Mouse (Mus musculus) cerebellum, adult 2 months (tissue): ENCODE data around the gene Ints3. TPM values are rescaled to one million over a fixed set of nuclear protein-coding genes. Genes with fewer than 3 reads are reported as not detected.

Experiments used
- DNase-seq, 2 experiments: peaks; one replicate each; pipeline ENCODE4 v3.0.0; 2021
- H3K27ac ChIP-seq: fragments of 200-500 bp; 2 replicates; pipeline ENCODE4 v1.5.1; 2012; ENCODE audit warnings: low read length, control low read depth, inconsistent platforms; ENCODE audit not compliant: insufficient read depth
- H3K27me3 ChIP-seq: fragments of 200-500 bp; 2 replicates; pipeline ENCODE4 v1.6.1; 2012; ENCODE audit warnings: inconsistent platforms, mild to moderate bottlenecking, low read length, moderate library complexity; ENCODE audit not compliant: control insufficient read depth, insufficient read depth
- H3K4me1 ChIP-seq: fragments of 200-500 bp; 2 replicates; pipeline ENCODE4 v1.6.1; 2011; ENCODE audit warnings: low read length; ENCODE audit not compliant: control insufficient read depth, insufficient read depth
- H3K4me3 ChIP-seq: fragments of 200-500 bp; replicated peaks from 2 replicates; pipeline ENCODE3; 2011; ENCODE audit warnings: mild to moderate bottlenecking, low read depth, low read length, control low read depth; ENCODE audit not compliant: insufficient read depth
- CTCF ChIP-seq: fragments of 200-500 bp; IDR thresholded peaks from 2 replicates; pipeline ENCODE4 v1.5.1; 2011; ENCODE audit warnings: low read depth, mild to moderate bottlenecking, control low read depth, low read length, moderate library complexity, borderline replicate concordance; ENCODE audit not compliant: insufficient read depth
- POLR2A ChIP-seq: fragments of 200-500 bp; IDR thresholded peaks from 2 replicates; pipeline ENCODE4 v1.6.1; 2011; ENCODE audit warnings: low read length, control low read depth, borderline replicate concordance; ENCODE audit not compliant: insufficient read depth
- WGBS: fragments of 180-500 bp; shearing (Covaris S2); methylation state at CpG from one replicate; pipeline ENCODE4 v1.1.7; 2018; 5-methylcytosine and 5-hydroxymethylcytosine counted together
- polyA plus RNA-seq: library from polyadenylated mRNA; depleted of rRNA; stranded (reverse); fragments of >200 nt; gene quantifications from 2 replicates; pipeline ENCODE4 v1.2.3, GENCODE M21; 2012

The Ints3 gene
- polyA plus RNA-seq, 1 experiment: 48.5 TPM

- Histone ChIP-seq H3K4me3 (no peak overlapping the region), H3K4me1 (no peaks in the 10 kb centered on the region), H3K27me3 (no peaks in the 10 kb centered on the region), H3K27ac (no peak overlapping the region)
- DNase-seq: no peak
- WGBS: 83% methylated on average over 2 of the region's 2 CpGs
- TF ChIP-seq POLR2A (no peak), CTCF (no peak)
Observed at GRCm38 (mm10) chr3:90440756-90441155, 7.3 kb upstream of the Ints3 start.

GRCm38 (mm10) chr3:90437131-90437530, 3.7 kb upstream of the Ints3 start:
- Histone ChIP-seq H3K27ac (no peak overlapping the region), H3K4me1 (no peaks in the 10 kb centered on the region), H3K27me3 (no peaks in the 10 kb centered on the region), H3K4me3 (no peak overlapping the region)
- DNase-seq: no peak
- TF ChIP-seq POLR2A (no peak), CTCF (no peak)
- 80% methylated on average over 4 of the region's 4 CpGs for WGBS

GRCm38 (mm10) chr3:90434073-90434730, 780 bp upstream of the Ints3 start:
- DNase-seq: peak in 1 of 2 experiments; percentile 37
- Histone ChIP-seq H3K4me3 (peak overlapping the region; percentile 91), H3K27me3 (no peaks in the 10 kb centered on the region), H3K27ac (peak overlapping the region; percentile 37; the same call in 1 of the 2 replicates), H3K4me1 (peaks cover 6% of the 10 kb centered on the region; the same call in 1 of the 2 replicates)
- no peak for TF ChIP-seq POLR2A
- no peak for TF ChIP-seq CTCF
- 48% methylated on average over 11 of the region's 11 CpGs for WGBS

- no peak for DNase-seq
- Histone ChIP-seq H3K27me3 (no peaks in the 10 kb centered on the region), H3K27ac (peak overlapping the region; percentile 93), H3K4me3 (peak overlapping the region; percentile 91), H3K4me1 (peaks cover 6% of the 10 kb centered on the region; the same call in 1 of the 2 replicates)
- TF ChIP-seq CTCF: no peak
- TF ChIP-seq POLR2A: no peak
- WGBS: 1% methylated on average over 12 of the region's 12 CpGs
Observed at GRCm38 (mm10) chr3:90432811-90433219, 607 bp downstream of the Ints3 start.

- H3K27ac ChIP-seq: no peak overlapping the region
- TF ChIP-seq CTCF (no peak), POLR2A (no peak)
- H3K27me3 ChIP-seq: no peaks in the 10 kb centered on the region
- H3K4me1 ChIP-seq: peaks cover 6% of the 10 kb centered on the region; the same call in 1 of the 2 replicates
- WGBS: 11% methylated on average over 2 of the region's 2 CpGs
- DNase-seq: no peak
- H3K4me3 ChIP-seq: peak overlapping the region; percentile 91
Observed at GRCm38 (mm10) chr3:90432348-90432747, 1.1 kb downstream of the Ints3 start.

GRCm38 (mm10) chr3:90429576-90429975, 3.8 kb downstream of the Ints3 start:
- WGBS: 77% methylated on average over 3 of the region's 3 CpGs
- no peak for TF ChIP-seq CTCF
- no peak for TF ChIP-seq POLR2A
- Histone ChIP-seq H3K27me3 (no peaks in the 10 kb centered on the region), H3K4me3 (no peak overlapping the region), H3K4me1 (peaks cover 6% of the 10 kb centered on the region; the same call in 1 of the 2 replicates), H3K27ac (no peak overlapping the region)
- no peak for DNase-seq

GRCm38 (mm10) chr3:90428186-90428585, 5.2 kb downstream of the Ints3 start:
- H3K27me3 ChIP-seq: no peaks in the 10 kb centered on the region
- H3K4me1 ChIP-seq: peaks cover 6% of the 10 kb centered on the region; the same call in 1 of the 2 replicates
- TF ChIP-seq POLR2A: no peak
- no peak for TF ChIP-seq CTCF
- DNase-seq: no peak
- no peak overlapping the region for H3K4me3 ChIP-seq
- WGBS: 84% methylated on average over 6 of the region's 6 CpGs
- H3K27ac ChIP-seq: no peak overlapping the region

- H3K4me3 ChIP-seq: no peak overlapping the region
- WGBS: 67% methylated on average over 1 of the region's 1 CpGs
- DNase-seq: no peak
- H3K4me1 ChIP-seq: peaks cover 6% of the 10 kb centered on the region; the same call in 1 of the 2 replicates
- H3K27ac ChIP-seq: no peak overlapping the region
- TF ChIP-seq CTCF (no peak), POLR2A (no peak)
- no peaks in the 10 kb centered on the region for H3K27me3 ChIP-seq
Observed at GRCm38 (mm10) chr3:90427574-90427973, 5.8 kb downstream of the Ints3 start.
